Mouse (Mus musculus): Measurements from ENCODE around the gene Psg16. TPM values are rescaled to one million over a fixed set of nuclear protein-coding genes. Genes with fewer than 3 reads are reported as not detected.

Gene Psg16
- polyA plus RNA-seq (2016; fragmentation: Nextera tagmentation; extraction: Ambion mirVana), result 0.02 and 0.06 TPM in 2 replicates

DNA sequence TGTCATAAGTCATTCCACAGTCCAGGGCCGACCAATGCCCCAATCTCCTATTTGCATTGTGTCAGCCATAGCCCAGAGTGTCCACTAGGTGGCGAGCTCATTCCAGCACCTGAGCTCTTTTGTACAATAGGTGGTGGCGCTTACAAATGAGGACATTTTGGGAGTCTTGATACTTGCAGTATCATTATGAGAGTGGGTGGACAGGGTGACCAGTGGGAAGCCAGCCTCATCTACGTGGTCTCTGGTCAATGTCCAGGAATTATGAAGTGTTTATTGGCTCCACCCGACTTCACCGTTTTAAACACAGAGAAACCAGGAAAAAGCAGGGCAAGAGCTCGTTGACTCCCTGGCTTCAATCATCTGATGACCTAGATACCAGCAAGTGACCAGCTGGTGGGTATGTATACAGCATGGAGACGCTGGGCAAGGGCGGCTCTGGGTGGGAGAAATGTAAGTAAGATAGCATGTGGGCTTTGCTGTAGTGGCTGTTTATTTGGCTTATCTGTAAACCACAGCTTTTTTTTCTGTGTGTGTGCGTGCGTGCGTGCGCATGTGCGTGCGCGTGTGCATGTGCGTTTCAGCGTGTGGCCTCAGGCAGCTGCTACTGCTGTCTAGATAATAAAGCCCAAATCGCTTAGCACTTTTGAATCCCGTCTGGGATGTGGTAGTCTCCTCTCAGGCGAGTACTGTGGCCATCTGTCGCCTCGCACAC is at the start of gene Psg16:
Psg16 (plus strand) TSS at position 137 of the 712 bp plus-strand sequence.
- Histone ChIP-seq H3K4me1 (no peaks in the 10 kb centered on the region), H3K4me3 (no peak within 1 kb of the TSS), H3K27ac (replicated peaks) (no peak within 1 kb of the TSS), H3K27me3 (ENCODE audit: low read depth, poor library complexity, severe bottlenecking) (no peaks in the 10 kb centered on the region), H3K9me3 (replicated peaks) (peaks cover 6% of the 10 kb centered on the region; the same call in 1 of the 2 replicates), H3K36me3 (no peaks in the 10 kb centered on the region)
- DNase-seq (ENCODE audit: low spot score), result peak; percentile 66
- 75% methylated on average over 23 of the region's 23 CpGs for WGBS

DNA sequence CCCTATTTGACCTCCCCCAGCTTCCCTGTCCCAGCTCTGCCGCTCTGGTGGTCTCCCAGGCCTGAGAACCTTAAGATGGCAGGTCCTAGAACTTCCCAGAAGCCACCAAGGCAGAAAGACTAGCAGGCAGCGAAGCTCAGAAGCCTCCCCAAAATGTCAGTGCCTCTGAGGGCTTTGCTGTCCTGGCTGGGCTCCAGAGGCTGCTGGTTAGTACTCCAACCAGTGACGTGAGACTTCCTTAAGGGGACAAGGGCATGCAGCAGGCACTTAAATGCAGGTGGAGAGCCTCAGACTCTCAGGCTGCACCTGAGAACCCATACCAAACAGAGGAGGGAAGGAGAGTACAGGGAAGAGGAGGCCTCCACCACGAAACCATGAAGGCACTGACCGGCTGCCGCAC is 49.7 kb upstream of the Psg16 start:
- peaks cover 71% of the 10 kb centered on the region for H3K36me3 ChIP-seq
- no peak for DNase-seq (ENCODE audit: low spot score)

GRCm38 (mm10) chr7:17024814-17025504 is 48.9 kb upstream of the Psg16 start:
- Histone ChIP-seq H3K4me1 (peaks cover 27% of the 10 kb centered on the region), H3K27me3 (ENCODE audit: low read depth, poor library complexity, severe bottlenecking) (peaks cover 5% of the 10 kb centered on the region; the same call in 1 of the 2 replicates), H3K4me3 (peak overlapping the region; percentile 70; the same call in 1 of the 2 replicates), H3K36me3 (peaks cover 63% of the 10 kb centered on the region), H3K9me3 (replicated peaks) (no peaks in the 10 kb centered on the region), H3K27ac (replicated peaks) (no peak overlapping the region)
- DNase-seq (ENCODE audit: low spot score), result no peak
- 90% methylated on average over 10 of the region's 10 CpGs for WGBS

More for the DNA sequence above, 49.7 kb upstream of the Psg16 start:
- Histone ChIP-seq H3K9me3 (replicated peaks) (no peaks in the 10 kb centered on the region), H3K4me1 (peaks cover 27% of the 10 kb centered on the region), H3K4me3 (no peak overlapping the region; the same call in 1 of the 2 replicates), H3K27me3 (ENCODE audit: low read depth, poor library complexity, severe bottlenecking) (0 out of 2 replicates have a peak, but pooled peaks cover 4% of the 10 kb centered on the region), H3K27ac (replicated peaks) (no peak overlapping the region)
- WGBS, result 92% methylated on average over 6 of the region's 6 CpGs

- Histone ChIP-seq H3K27me3 (ENCODE audit: low read depth, poor library complexity, severe bottlenecking) (peaks cover 5% of the 10 kb centered on the region; the same call in 1 of the 2 replicates), H3K4me1 (peaks cover 27% of the 10 kb centered on the region), H3K4me3 (peak overlapping the region; percentile 70; the same call in 1 of the 2 replicates), H3K36me3 (peaks cover 57% of the 10 kb centered on the region), H3K9me3 (replicated peaks) (no peaks in the 10 kb centered on the region), H3K27ac (replicated peaks) (no peak overlapping the region)
- no peak for DNase-seq (ENCODE audit: low spot score)
- 89% methylated on average over 4 of the region's 4 CpGs for WGBS
Observed at GRCm38 (mm10) chr7:17025505-17025894, 48.3 kb upstream of the Psg16 start.

DNA sequence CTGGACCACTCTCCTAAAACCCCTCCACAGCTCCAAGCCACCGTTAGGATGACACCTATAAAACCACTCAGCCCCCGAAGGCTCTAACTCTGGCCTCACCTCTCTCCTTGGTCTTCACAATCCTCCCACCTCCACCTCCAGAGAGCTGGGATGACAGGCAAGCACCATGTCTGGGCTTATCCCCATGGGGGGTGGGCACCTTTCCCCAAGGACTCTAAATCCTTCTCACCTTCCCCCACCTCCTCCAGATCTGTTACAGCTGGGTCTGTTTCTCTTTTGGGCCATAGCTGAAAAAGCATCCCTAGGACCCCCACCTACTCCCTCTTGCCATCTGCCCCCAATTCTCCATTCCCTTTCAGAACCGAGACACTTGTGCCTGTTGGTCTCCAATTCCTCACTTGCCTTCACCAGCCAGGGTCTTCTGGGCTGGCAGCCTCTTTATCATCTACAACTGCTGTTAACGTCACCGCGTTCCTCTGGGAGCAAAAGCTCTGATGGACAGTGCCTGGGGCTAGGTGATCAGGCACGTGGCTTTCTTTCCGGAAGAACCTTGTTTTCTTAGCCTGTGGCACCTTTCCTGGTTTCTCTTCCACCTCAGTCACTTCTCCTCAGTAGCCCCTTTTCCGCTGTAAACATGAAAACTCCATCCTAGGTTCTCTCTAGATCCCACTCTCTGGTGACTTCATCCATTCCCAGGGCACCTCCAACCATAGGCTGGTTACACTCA is 47.8 kb upstream of the Psg16 start:
- peaks cover 52% of the 10 kb centered on the region for H3K36me3 ChIP-seq
- no peaks in the 10 kb centered on the region for H3K9me3 ChIP-seq (replicated peaks)
- H3K27me3 ChIP-seq (ENCODE audit: low read depth, poor library complexity, severe bottlenecking), result peaks cover 5% of the 10 kb centered on the region; the same call in 1 of the 2 replicates
- peaks cover 27% of the 10 kb centered on the region for H3K4me1 ChIP-seq
- WGBS, result 82% methylated on average over 9 of the region's 9 CpGs
- H3K27ac ChIP-seq (replicated peaks), result no peak overlapping the region
- peak overlapping the region; percentile 70 for H3K4me3 ChIP-seq
- DNase-seq (ENCODE audit: low spot score), result no peak

DNA sequence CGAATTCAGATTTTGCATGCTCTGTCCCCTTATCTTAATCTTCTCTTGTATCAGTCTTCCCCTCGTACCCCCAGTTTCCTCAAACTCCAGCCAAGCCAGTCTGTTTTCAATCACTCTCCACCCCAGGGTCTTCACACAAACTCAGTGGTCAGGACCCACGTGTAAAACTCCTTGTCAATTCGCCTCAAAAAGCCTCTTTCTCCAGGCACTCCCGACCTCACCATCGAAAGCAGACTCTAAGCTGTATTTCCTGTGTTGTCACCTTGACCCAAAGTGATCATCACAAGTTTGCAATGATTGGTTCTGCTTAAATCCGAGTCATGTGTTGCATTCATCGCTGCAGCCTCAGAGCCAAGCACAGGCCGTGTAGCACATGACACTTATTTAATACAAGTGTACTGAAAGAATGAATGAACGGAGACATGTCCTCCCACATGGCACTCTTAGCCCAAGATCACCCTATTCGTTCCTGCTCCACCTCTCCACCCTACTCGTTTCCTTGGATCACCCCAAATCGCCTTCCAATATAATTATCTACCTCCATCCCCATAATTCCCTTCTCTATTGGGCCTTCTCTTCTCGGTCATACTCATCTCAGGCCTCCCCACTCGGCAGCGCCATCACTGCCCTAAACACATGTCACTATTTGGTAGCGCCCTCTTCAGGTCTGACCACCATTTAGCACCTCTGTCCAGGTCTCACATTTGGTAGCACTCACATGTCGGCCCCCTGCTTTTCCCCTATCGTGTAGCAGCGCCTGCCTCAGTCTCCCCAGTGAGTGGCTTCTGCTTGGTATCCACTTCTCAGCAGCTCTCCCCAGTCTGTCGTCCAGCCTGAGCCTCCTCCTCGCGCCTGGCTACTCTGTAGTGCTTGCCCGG is 46.9 kb upstream of the Psg16 start:
- Histone ChIP-seq H3K4me3 (peak overlapping the region; percentile 70), H3K27me3 (ENCODE audit: low read depth, poor library complexity, severe bottlenecking) (peaks cover 5% of the 10 kb centered on the region; the same call in 1 of the 2 replicates), H3K36me3 (peaks cover 43% of the 10 kb centered on the region), H3K9me3 (replicated peaks) (no peaks in the 10 kb centered on the region), H3K4me1 (peaks cover 27% of the 10 kb centered on the region), H3K27ac (replicated peaks) (peak overlapping the region; percentile 96)
- peak; percentile 24 for DNase-seq (ENCODE audit: low spot score)
- 11% methylated on average over 24 of the region's 24 CpGs for WGBS

- peak within 1 kb of the TSS; percentile 96 for H3K27ac ChIP-seq (replicated peaks)
- DNase-seq (ENCODE audit: low spot score), result peak; percentile 98
- WGBS, result under 1% methylated on average over 56 of the region's 58 CpGs
Observed at GRCm38 (mm10) chr7:17027588-17028343, 46.1 kb upstream of the Psg16 start, which contains the start of gene Ppp5c. Gene Ppp5c (minus strand): TSS chr7:17027924.

DNA sequence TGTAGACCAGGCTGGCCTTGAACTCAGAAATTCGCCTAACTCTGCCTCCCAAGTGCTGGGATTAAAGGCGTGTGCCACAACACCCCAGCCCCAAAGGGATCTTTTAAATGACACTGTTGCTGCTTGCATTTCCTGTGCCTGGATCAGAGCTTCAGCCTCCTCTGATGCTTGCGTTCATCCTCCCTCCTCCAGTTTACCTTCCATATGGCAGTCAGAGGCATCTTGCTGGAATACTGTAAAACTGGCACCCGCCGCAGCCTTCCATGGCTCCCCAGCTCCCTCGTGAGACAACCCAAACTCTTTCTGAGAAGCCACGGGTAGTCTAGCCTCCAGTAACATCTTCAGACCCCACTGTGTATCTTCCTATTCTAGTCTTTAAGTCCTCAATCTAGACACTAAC is 44.9 kb upstream of the Psg16 start:
- Histone ChIP-seq H3K27me3 (ENCODE audit: low read depth, poor library complexity, severe bottlenecking) (peaks cover 5% of the 10 kb centered on the region; the same call in 1 of the 2 replicates), H3K4me1 (peaks cover 27% of the 10 kb centered on the region)
- WGBS, result 78% methylated on average over 7 of the region's 7 CpGs

More at GRCm38 (mm10) chr7:17027588-17028343, 46.1 kb upstream of the Psg16 start, which contains the start of gene Ppp5c:
- peak within 1 kb of the TSS; percentile 70 for H3K4me3 ChIP-seq
- no peaks in the 10 kb centered on the region for H3K9me3 ChIP-seq (replicated peaks)
- peaks cover 5% of the 10 kb centered on the region; the same call in 1 of the 2 replicates for H3K27me3 ChIP-seq (ENCODE audit: low read depth, poor library complexity, severe bottlenecking)
- H3K36me3 ChIP-seq, result peaks cover 34% of the 10 kb centered on the region
- peaks cover 27% of the 10 kb centered on the region for H3K4me1 ChIP-seq

GRCm38 (mm10) chr7:17030239-17030638 is 43.6 kb upstream of the Psg16 start:
- no peak overlapping the region for H3K4me3 ChIP-seq
- DNase-seq (ENCODE audit: low spot score), result no peak
- peaks cover 23% of the 10 kb centered on the region for H3K4me1 ChIP-seq
- 84% methylated on average over 7 of the region's 7 CpGs for WGBS
- peaks cover 5% of the 10 kb centered on the region; the same call in 1 of the 2 replicates for H3K27me3 ChIP-seq (ENCODE audit: low read depth, poor library complexity, severe bottlenecking)
- H3K36me3 ChIP-seq, result peaks cover 10% of the 10 kb centered on the region
- H3K27ac ChIP-seq (replicated peaks), result no peak overlapping the region
- H3K9me3 ChIP-seq (replicated peaks), result no peaks in the 10 kb centered on the region

More for the DNA sequence above, 44.9 kb upstream of the Psg16 start:
- no peak overlapping the region for H3K27ac ChIP-seq (replicated peaks)
- H3K9me3 ChIP-seq (replicated peaks), result no peaks in the 10 kb centered on the region
- no peak overlapping the region for H3K4me3 ChIP-seq
- DNase-seq (ENCODE audit: low spot score), result no peak
- H3K36me3 ChIP-seq, result peaks cover 23% of the 10 kb centered on the region

- no peaks in the 10 kb centered on the region; the same call in 1 of the 2 replicates for H3K9me3 ChIP-seq (replicated peaks)
- 48% methylated on average over 9 of the region's 9 CpGs for WGBS
- H3K27ac ChIP-seq (replicated peaks), result peak overlapping the region; percentile 63
- H3K27me3 ChIP-seq (ENCODE audit: low read depth, poor library complexity, severe bottlenecking), result peaks cover 11% of the 10 kb centered on the region; the same call in 1 of the 2 replicates
- DNase-seq (ENCODE audit: low spot score), result peak; percentile 66
- H3K4me3 ChIP-seq, result peak overlapping the region; percentile 7; the same call in 1 of the 2 replicates
- no peaks in the 10 kb centered on the region for H3K36me3 ChIP-seq
- H3K4me1 ChIP-seq, result peaks cover 21% of the 10 kb centered on the region
Observed at GRCm38 (mm10) chr7:17038018-17038695, 35.7 kb upstream of the Psg16 start.
